Mouse (Mus musculus): ENCODE data around the gene Tcirg1. TPM values are rescaled to one million over a fixed set of nuclear protein-coding genes. Genes with fewer than 3 reads are reported as not detected.

The Tcirg1 gene
- polyA plus RNA-seq, 1 experiment from 2014 or later, result 56.8 TPM

DNA sequence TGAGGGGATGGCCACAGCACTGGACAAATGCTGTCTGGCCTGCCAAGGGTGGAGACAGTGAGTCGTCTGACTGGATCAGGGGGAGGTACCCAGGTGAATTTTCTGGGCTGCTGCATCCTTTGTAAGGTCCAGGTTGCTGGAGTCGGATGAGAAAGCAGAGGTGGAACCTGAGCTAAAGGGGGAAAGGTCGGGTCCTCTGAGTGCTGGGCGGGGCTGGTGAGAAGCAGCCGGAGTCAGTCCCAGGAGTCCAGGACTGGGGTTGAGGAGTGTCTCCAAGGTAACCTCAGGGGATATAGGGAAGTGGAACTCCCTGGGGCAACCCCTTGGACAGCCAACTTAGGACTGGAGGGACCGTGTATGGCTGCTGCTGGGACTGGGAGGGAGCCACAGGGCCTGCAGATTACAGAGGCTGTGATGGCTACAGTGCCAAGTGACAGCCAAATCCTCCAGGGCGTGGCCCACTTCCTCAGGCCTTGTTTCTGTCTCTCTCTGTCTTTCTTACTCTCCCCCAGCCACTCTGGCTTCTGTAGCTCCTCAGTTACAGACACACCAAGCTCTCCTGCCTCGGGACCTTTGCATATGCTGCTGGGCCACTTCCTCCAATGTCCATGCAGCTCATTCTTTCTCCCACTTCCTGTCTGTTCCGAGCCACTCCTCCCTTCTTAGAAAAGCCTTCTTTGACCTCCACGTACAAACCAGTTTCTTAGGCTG, 15.9 kb upstream of the Tcirg1 start:
- 41% methylated on average over 10 of the region's 10 CpGs for WGBS
- Histone ChIP-seq H3K9ac (ENCODE audit: low read length) (no peak overlapping the region), H3K9me3 (ENCODE audit: control insufficient read depth, low read length) (no peaks in the 10 kb centered on the region), H3K27me3 (ENCODE audit: control insufficient read depth, insufficient read depth, low read depth, low read length) (no peaks in the 10 kb centered on the region), H3K27ac (ENCODE audit: low read length) (no peak overlapping the region; the same call in 1 of the 2 replicates), H3K4me2 (ENCODE audit: low read depth, low read length) (no peak overlapping the region), H3K4me3 (ENCODE audit: low read length) (no peak overlapping the region), H3K36me3 (ENCODE audit: control insufficient read depth, insufficient read depth, low read length) (no peaks in the 10 kb centered on the region), H3K4me1 (replicated peaks; ENCODE audit: control insufficient read depth, insufficient read depth, low read length) (peaks cover 19% of the 10 kb centered on the region)
- ATAC-seq (ENCODE audit: low read depth), result no peak

DNA sequence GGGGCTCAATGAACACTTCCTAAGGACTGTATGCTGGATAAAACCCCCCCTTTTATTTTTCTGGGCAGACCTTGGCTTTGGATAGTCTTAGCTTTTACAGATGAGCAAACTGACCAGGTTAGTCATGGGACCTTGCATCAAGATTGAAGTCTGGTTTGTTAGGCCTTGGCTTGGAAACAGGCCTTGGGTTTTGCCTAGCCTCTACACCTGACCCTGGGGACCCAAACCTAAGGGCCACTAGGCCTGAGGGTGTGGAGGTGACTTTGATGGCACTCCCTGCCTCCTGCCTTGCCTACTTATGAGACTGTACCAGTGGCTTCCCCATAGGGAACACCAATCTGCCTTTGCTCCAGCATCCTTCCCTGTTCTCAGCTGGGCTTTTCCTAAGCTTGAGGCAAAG, 13.0 kb upstream of the Tcirg1 start:
- no peak overlapping the region for H3K27ac ChIP-seq (ENCODE audit: low read length)
- H3K27me3 ChIP-seq (ENCODE audit: control insufficient read depth, insufficient read depth, low read depth, low read length), result no peaks in the 10 kb centered on the region
- peaks cover 13% of the 10 kb centered on the region for H3K4me1 ChIP-seq (replicated peaks; ENCODE audit: control insufficient read depth, insufficient read depth, low read length)
- no peak overlapping the region for H3K9ac ChIP-seq (ENCODE audit: low read length)
- no peak for ATAC-seq (ENCODE audit: low read depth)
- H3K4me3 ChIP-seq (ENCODE audit: low read length), result no peak overlapping the region
- H3K36me3 ChIP-seq (ENCODE audit: control insufficient read depth, insufficient read depth, low read length), result no peaks in the 10 kb centered on the region
- no peaks in the 10 kb centered on the region for H3K9me3 ChIP-seq (ENCODE audit: control insufficient read depth, low read length)
- H3K4me2 ChIP-seq (ENCODE audit: low read depth, low read length), result no peak overlapping the region

GRCm38 (mm10) chr19:3916727-3917126, 9.8 kb upstream of the Tcirg1 start:
- Histone ChIP-seq H3K4me2 (ENCODE audit: low read depth, low read length) (no peak overlapping the region), H3K4me3 (ENCODE audit: low read length) (no peak overlapping the region), H3K27me3 (ENCODE audit: control insufficient read depth, insufficient read depth, low read depth, low read length) (no peaks in the 10 kb centered on the region), H3K9ac (ENCODE audit: low read length) (no peak overlapping the region), H3K36me3 (ENCODE audit: control insufficient read depth, insufficient read depth, low read length) (no peaks in the 10 kb centered on the region), H3K27ac (ENCODE audit: low read length) (no peak overlapping the region), H3K9me3 (ENCODE audit: control insufficient read depth, low read length) (no peaks in the 10 kb centered on the region), H3K4me1 (replicated peaks; ENCODE audit: control insufficient read depth, insufficient read depth, low read length) (peaks cover 7% of the 10 kb centered on the region)
- ATAC-seq (ENCODE audit: low read depth), result no peak
- WGBS, result 60% methylated on average over 11 of the region's 11 CpGs

DNA sequence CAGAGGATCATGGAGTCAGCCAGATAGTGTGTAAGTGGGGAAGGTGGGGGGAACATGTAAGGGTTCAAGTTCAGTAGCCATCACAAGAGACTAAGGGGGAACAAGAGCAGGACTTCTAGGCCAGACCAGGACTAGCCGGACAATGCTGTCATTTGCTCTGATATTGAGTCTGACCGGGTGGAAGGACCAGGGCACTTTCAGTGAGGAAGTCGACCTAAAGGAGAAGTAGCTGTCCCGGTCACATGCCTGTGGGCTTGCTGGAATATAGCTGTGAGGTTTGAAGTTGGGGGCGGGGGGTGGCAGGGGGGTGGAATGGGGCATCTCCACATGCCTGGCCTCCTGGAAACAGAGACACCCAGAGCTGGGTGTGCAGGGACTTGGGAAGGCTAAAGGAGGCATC, 7.6 kb upstream of the Tcirg1 start:
- H3K4me2 ChIP-seq (ENCODE audit: low read depth, low read length), result no peak overlapping the region
- H3K27ac ChIP-seq (ENCODE audit: low read length), result no peak overlapping the region
- H3K4me3 ChIP-seq (ENCODE audit: low read length), result no peak overlapping the region
- WGBS, result 85% methylated on average over 5 of the region's 5 CpGs
- H3K9ac ChIP-seq (ENCODE audit: low read length), result no peak overlapping the region
- peaks cover 6% of the 10 kb centered on the region for H3K36me3 ChIP-seq (ENCODE audit: control insufficient read depth, insufficient read depth, low read length)
- peaks cover 11% of the 10 kb centered on the region for H3K4me1 ChIP-seq (replicated peaks; ENCODE audit: control insufficient read depth, insufficient read depth, low read length)
- no peak for ATAC-seq (ENCODE audit: low read depth)
- no peaks in the 10 kb centered on the region for H3K27me3 ChIP-seq (ENCODE audit: control insufficient read depth, insufficient read depth, low read depth, low read length)
- no peaks in the 10 kb centered on the region for H3K9me3 ChIP-seq (ENCODE audit: control insufficient read depth, low read length)

DNA sequence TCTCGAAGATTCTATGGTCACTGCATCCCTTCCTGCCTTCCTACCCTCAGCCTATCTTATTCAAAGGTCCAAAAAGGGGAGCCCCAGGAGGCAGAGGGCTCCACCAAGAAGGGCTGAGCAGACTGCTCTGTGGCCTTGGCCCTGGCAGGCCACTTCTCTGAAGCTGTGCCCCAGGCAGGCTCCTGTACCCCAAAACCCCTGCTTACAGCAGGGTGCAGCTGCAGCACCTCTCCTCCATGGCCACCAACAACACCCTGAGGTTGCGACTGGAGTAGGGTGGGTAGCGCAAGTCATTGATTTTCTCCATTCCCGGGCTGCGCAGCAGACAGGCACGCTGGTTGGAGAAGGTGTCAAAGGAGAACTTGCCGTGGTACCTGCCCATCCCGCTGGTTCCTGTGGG, 6.8 kb upstream of the Tcirg1 start:
- Histone ChIP-seq H3K4me2 (ENCODE audit: low read depth, low read length) (peak overlapping the region; percentile 89), H3K9ac (ENCODE audit: low read length) (peak overlapping the region; percentile 72), H3K4me1 (replicated peaks; ENCODE audit: control insufficient read depth, insufficient read depth, low read length) (peaks cover 11% of the 10 kb centered on the region), H3K27ac (ENCODE audit: low read length) (no peak overlapping the region; the same call in 1 of the 2 replicates), H3K9me3 (ENCODE audit: control insufficient read depth, low read length) (no peaks in the 10 kb centered on the region), H3K4me3 (ENCODE audit: low read length) (peak overlapping the region; percentile 82), H3K36me3 (ENCODE audit: control insufficient read depth, insufficient read depth, low read length) (peaks cover 14% of the 10 kb centered on the region), H3K27me3 (ENCODE audit: control insufficient read depth, insufficient read depth, low read depth, low read length) (no peaks in the 10 kb centered on the region)
- WGBS, result 85% methylated on average over 8 of the region's 8 CpGs
- no peak for ATAC-seq (ENCODE audit: low read depth)

DNA sequence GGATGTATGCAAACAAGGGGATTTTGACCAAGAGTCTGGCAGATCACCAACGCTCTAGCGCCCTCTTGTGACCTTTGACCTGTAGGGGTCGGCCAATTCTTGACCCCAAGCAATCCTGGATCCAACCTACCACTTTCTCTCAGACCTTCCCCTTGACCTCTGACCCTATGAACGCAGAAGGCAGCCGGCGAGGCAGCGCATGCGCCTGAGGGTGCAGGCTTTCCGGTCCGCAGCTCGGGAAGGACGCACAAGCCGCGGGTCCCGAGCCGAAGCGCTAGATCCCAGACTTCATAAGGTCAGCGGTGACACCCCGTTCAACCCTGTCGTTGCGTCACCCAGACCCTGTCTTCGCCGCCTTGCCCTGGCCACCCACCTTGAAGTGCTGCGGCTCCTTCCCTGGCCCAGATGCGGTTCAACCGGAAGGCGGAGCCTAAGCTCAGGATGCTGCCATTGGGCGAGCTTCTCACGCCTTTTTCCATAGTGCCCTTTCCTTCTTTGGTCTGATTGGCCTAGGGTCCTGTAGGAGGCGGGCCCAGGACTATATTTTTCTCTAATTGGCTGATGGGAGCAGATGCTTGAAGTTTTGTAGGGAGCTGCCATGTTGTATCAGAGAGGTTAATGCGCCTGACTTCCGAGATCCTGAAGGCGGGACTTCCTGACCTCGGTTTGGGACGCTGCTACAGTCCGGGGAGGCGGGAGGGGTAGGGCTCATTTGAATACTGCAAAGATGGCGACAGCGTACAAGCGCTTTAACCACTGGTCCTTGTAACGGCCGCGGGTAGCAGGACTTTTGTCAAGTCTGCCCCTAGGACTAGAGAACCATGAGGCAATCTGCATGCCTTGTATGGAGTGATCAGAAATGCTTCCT, 5.6 kb upstream of the Tcirg1 start, which contains the start of gene Ndufs8:
Ndufs8 (minus strand) TSS at position 438 of the 868 bp plus-strand sequence.
- Histone ChIP-seq H3K4me2 (ENCODE audit: low read depth, low read length) (peak within 1 kb of the TSS; percentile 89), H3K4me1 (replicated peaks; ENCODE audit: control insufficient read depth, insufficient read depth, low read length) (peaks cover 16% of the 10 kb centered on the region), H3K9me3 (ENCODE audit: control insufficient read depth, low read length) (no peaks in the 10 kb centered on the region), H3K27me3 (ENCODE audit: control insufficient read depth, insufficient read depth, low read depth, low read length) (no peaks in the 10 kb centered on the region), H3K36me3 (ENCODE audit: control insufficient read depth, insufficient read depth, low read length) (peaks cover 20% of the 10 kb centered on the region), H3K4me3 (ENCODE audit: low read length) (peak within 1 kb of the TSS; percentile 82), H3K27ac (ENCODE audit: low read length) (peak within 1 kb of the TSS; percentile 81), H3K9ac (ENCODE audit: low read length) (peak within 1 kb of the TSS; percentile 84)
- ATAC-seq (ENCODE audit: low read depth), result peak; percentile 98
- under 1% methylated on average over 43 of the region's 43 CpGs for WGBS

GRCm38 (mm10) chr19:3910206-3910605, 3.3 kb upstream of the Tcirg1 start:
- Histone ChIP-seq H3K4me2 (ENCODE audit: low read depth, low read length) (no peak overlapping the region), H3K27ac (ENCODE audit: low read length) (no peak overlapping the region), H3K4me3 (ENCODE audit: low read length) (no peak overlapping the region), H3K9ac (ENCODE audit: low read length) (no peak overlapping the region), H3K27me3 (ENCODE audit: control insufficient read depth, insufficient read depth, low read depth, low read length) (no peaks in the 10 kb centered on the region), H3K36me3 (ENCODE audit: control insufficient read depth, insufficient read depth, low read length) (peaks cover 20% of the 10 kb centered on the region), H3K9me3 (ENCODE audit: control insufficient read depth, low read length) (no peaks in the 10 kb centered on the region), H3K4me1 (replicated peaks; ENCODE audit: control insufficient read depth, insufficient read depth, low read length) (peaks cover 33% of the 10 kb centered on the region)
- WGBS, result 73% methylated on average over 5 of the region's 5 CpGs
- no peak for ATAC-seq (ENCODE audit: low read depth)

GRCm38 (mm10) chr19:3907876-3908660, 1.1 kb upstream of the Tcirg1 start:
- Histone ChIP-seq H3K27ac (ENCODE audit: low read length) (peak overlapping the region; percentile 97; the same call in 1 of the 2 replicates), H3K9me3 (ENCODE audit: control insufficient read depth, low read length) (no peaks in the 10 kb centered on the region), H3K27me3 (ENCODE audit: control insufficient read depth, insufficient read depth, low read depth, low read length) (no peaks in the 10 kb centered on the region), H3K4me1 (replicated peaks; ENCODE audit: control insufficient read depth, insufficient read depth, low read length) (peaks cover 43% of the 10 kb centered on the region), H3K4me2 (ENCODE audit: low read depth, low read length) (peak overlapping the region; percentile 88), H3K4me3 (ENCODE audit: low read length) (peak overlapping the region; percentile 83; the same call in 1 of the 2 replicates), H3K9ac (ENCODE audit: low read length) (peak overlapping the region; percentile 85), H3K36me3 (ENCODE audit: control insufficient read depth, insufficient read depth, low read length) (peaks cover 27% of the 10 kb centered on the region)
- WGBS, result 69% methylated on average over 8 of the region's 8 CpGs
- ATAC-seq (ENCODE audit: low read depth), result no peak

Data from lung, embryonic 16.5 days (tissue).